Mouse (Mus musculus) lung, postnatal 0 days (tissue): ENCODE data around the gene Ankrd6.

Experiments
- CTCF ChIP-seq: IDR thresholded peaks from 2 replicates; pipeline ENCODE4 v1.5.1; 2016; ENCODE audit warnings: antibody characterized with exemption, mild to moderate bottlenecking
- EP300 ChIP-seq: IDR thresholded peaks from 2 replicates; pipeline ENCODE4 v1.6.1; 2016; ENCODE audit warnings: antibody characterized with exemption, mild to moderate bottlenecking, control low read depth

DNA sequence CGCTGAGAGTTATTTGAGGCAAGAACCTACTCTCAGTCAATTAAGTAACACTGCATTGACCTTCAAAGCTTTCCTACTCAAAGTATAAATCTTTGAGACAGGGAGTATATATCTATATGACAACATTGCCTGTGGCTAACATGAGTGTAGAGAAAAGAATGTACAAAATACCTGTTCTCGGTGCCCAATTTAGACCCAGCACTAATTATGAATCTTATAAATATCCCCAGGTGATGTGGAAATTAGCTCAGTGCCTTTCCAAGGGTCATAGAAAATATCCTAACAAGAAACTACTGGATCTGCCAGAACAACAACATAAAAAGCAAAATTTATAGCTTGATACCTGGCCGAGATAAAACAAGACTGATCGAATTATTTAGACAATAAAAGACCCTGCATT lies 151.7 kb downstream of the Ankrd6 start:
- no peak for TF ChIP-seq CTCF
- TF ChIP-seq EP300, result no peak
